Mouse (Mus musculus) adrenal gland, postnatal 4 days (tissue): ENCODE data around the gene Ctnnd2. TPM values are rescaled to one million over a fixed set of nuclear protein-coding genes. Genes with fewer than 3 reads are reported as not detected.

Source experiments
- DNase-seq, 2 experiments: peaks; one replicate each; pipeline ENCODE4 v3.0.0; 2021 to 2022; ENCODE audit warnings: low spot score in 2 of 2, mixed read lengths in 2 of 2
- total RNA-seq, 2 experiments: library from RNA; stranded (reverse); gene quantifications; 2 replicates each; pipeline ENCODE4 v1.2.3; 2021

Gene Ctnnd2
- total RNA-seq, 2 experiments from 2014 or later = 10.2 to 10.4 TPM

DNA sequence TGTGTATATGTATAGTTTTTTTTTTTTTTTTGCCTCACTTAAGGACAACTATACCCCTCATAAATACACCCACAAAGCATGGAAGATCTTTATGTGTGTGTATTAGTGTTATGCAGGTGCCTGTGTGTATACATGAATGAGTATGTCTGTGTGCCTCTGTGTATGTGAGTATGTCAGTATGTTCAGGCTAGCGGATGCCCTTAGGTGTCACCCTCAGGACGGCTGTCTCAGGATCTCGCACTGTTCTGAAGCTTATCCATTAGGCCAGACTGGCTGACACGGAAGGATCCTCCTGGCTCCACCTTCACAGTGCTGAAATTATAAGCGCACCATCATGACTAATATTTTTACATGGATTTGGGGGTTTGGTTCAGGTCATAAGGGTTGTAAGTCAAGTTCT, 202.5 kb downstream of the Ctnnd2 start:
- DNase-seq = no peak

DNA sequence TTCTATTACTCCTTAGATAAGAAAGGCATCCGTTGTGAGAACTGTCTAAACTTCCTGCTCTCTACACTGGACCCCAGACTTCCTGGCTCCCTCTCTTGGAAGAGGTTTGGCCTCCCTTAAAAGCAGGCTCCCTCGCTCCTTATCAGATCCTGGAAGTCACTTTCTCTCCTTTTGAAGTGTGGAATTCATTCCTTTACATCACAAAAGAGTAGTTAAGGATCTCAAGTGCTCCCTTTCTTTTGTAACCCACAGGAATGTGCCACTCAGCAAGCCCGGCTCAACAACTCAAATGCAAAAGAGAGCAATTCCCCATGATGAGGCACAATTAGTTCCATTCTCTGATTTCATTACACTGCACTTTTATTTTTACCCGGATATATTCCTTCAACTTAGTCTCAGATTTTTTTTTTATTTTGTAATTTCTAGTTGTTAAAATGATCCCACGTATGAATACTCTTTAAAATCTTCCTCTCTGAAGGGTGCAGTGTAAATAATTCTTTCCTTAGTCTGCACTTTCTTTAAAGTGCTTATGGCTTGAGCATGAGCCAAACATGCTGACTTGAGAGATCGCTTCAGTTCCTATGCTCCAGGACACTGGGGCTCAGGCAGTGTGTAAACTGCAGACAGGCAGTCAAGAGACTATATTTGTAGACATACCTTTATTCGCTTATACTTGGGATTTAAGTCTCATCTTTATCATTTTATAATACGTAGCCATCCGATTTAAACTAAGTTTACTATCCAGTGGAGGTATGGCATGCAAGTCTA, 210.9 kb downstream of the Ctnnd2 start:
- no peak for DNase-seq

DNA sequence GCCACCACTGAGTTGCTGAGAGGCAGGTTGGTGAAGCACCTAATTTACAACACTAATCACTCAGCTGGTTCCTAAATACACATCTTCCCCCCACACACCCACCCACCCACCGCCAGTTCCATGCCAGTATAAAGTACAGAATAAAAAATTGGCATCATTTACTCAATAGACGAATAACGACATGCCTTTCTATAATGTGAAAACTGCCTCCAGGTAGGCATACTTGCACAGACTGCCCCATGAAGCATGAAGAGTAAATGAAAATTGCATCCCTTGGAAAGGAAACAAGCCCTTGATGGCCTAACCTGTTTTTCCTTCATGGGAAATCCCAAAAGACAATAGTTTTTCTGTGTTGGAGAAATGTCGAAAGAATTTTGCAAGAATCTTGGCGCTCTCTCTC, 212.0 kb downstream of the Ctnnd2 start:
- no peak for DNase-seq

DNA sequence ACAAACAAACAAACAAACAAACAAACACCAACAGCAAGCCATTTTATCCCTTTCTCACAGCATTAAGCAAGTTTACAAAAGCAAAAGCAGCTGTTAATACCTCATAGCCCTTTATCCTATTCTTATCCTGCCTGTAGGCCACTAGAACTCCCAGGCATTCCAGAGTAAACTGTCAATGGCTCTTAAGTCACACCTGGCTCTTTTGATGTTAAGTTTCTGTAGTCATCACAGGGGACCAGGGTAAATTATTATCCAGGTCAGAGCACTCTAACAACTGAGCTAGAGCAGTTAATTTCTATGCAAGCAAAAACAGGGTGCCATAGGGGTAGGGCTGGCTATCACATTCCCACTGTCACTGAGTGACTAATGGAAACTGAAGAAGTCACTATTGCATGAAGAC, 214.1 kb downstream of the Ctnnd2 start:
- DNase-seq = no peak

DNA sequence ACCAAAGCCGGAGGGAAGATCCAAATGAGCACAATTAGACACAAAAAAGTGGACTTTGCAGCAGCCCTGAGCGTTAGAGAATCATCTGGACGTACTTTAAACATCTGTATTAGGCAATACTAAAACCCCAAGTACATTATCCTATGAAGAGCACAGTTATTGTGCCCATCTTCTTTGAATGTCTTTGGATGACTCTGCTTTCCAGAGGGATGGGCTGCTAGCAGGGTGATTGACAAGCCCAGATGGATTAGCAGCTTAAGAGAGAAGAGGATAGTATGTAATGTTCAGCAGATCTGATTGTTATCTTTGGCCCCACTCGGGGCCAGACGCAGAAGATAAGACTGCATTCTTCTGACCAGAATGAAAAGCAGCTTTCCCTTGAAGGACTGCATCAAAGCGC, 214.9 kb downstream of the Ctnnd2 start:
- DNase-seq = no peak

DNA sequence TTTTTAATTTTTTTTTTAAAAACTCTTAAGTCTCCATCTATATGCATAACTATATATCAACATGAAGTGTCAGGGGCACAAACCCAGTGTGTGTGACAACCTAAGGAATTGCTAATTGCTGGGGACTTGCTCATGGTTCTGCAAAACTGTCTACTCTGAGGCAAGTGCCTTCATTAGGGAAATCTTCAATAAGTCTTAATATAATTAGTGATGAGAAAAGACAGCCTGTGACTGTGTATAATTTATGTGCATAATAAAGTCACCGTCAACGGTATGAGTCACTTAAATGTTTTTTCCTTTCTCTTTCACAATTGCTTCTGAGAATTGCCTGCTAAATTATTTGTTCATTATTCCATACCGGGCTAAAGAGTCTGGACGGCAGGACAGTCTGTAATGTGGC, 228.7 kb downstream of the Ctnnd2 start:
- DNase-seq = no peak

DNA sequence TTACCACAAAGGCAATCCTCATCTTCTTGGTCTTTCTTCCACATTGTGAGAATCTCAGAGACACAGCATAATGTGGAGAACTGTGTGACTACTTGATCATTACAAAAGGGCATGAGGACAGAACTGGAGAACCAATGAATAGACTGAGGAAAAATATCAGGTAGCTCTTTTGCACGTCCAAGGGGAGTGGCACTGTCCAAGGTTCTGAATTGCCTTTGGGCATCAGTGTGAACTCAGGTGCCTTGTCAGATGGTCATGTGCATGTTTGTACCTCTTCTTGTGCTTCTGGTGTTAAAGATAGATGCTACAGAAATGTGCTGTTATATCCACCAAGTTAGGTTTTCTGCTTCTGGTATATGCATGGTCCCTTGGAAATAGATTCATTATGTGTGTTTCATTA, 233.9 kb downstream of the Ctnnd2 start:
- DNase-seq = no peak

DNA sequence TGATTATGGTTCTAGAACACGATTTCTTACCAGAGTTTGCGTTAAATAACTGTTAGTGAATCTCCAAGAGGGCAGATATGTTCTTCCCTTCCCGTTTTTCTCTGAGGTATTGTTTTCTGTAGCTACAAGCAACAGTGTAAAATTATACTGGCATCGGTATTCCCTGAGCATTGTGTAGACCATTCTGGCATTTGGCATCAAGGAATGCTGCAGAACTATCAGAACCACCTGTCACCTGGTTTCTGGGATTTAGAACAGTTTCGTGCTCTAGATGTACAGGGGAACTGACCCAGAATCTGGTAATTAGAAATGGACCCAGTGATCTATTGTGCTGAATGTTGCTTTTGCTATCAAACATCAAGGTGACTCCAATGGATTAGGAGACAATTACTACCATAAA, 250.8 kb downstream of the Ctnnd2 start:
- no peak for DNase-seq

DNA sequence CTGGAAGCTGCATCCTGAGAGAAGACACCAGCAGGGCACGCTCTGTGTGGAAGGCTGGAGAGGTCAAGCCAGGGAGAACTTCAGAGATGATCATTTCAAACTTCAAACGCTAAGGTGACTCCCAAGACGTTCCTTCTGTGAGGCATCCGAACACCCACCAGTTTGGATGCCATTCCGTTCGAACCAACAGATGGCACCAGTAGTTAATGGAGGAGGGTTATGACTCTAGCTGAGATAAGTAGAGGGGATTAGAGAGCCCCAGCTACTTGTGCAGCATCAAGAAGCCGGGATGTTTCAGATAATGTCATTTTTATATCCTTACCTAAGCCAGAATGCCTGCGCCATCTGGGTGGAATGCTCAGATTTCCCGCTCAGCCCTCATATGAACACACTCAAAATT, 251.9 kb downstream of the Ctnnd2 start:
- DNase-seq = no peak

DNA sequence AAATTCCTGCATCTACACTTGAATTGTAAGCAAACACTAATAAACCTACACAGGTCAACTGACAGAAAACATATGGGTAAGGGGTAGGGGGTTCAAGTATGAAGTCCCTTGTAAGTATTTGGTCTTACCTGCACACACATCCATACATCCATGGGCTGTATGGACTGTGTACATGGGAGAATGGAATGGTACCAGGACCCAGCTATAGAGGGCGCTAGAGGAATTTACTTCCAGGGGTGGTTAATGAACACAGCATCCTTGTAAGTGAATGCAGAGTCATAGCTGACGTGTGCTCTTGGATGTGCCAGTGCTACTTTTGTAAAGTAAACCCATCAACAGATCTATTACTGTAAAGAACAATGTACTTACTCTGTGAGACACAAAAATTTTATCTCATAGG, 254.9 kb downstream of the Ctnnd2 start:
- no peak for DNase-seq

DNA sequence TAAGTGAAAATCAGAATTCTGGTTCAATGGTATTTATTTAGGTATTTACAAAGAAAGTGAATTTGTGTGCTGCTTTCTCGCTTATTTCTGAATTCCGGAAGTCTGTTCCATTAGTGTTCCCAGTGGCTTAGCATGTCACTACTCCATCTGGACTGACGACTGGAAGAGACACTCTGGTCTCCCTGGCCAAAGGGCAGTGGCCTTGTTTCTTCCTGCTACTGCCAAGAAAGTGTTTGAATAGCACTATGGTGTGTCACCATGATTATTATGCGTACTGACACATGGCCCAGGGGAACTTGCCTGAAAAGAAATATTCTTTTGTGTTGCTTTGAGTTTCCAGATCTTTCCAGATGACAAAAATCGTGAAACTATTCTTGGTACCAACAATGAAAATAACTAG, 266.7 kb downstream of the Ctnnd2 start:
- DNase-seq = no peak

DNA sequence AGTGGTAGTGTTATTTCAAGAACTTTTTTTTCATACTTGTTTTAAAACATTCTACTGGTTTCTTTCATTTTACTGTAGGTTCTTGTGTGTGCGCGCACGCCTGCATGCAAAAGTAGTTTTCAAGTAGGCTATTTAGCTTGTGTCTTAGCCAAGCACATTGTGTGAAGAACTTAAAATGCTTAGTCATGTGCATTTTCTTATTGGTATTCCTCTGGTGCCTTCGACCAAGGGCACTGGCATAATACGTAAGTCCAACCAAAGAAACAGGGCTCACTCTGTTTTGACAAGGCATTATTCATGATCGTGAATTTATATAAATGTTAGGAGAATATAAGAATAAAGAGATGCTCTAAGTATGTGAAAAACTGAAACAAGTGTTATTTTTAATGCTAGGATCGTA, 278.4 kb downstream of the Ctnnd2 start:
- DNase-seq = no peak

DNA sequence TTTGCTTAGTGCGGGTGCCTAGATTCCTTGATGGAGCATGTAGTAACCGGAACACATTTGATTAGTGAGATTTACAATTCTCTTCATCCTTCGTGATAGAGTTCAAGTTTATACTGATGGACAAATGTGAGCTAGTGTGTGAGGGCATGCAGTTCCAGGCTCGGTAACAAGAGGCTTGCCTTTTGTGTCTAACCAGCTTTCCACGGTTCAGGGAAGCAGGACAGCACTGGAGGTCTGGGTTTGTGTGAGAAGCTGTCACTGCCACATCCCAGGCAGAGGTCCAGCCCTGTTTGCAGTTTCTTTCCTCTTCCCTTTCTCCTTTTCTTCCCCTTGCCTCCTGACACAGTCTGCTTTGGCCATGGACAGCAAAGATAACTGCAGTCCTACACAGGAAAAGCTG, 279.5 kb downstream of the Ctnnd2 start:
- no peak for DNase-seq

DNA sequence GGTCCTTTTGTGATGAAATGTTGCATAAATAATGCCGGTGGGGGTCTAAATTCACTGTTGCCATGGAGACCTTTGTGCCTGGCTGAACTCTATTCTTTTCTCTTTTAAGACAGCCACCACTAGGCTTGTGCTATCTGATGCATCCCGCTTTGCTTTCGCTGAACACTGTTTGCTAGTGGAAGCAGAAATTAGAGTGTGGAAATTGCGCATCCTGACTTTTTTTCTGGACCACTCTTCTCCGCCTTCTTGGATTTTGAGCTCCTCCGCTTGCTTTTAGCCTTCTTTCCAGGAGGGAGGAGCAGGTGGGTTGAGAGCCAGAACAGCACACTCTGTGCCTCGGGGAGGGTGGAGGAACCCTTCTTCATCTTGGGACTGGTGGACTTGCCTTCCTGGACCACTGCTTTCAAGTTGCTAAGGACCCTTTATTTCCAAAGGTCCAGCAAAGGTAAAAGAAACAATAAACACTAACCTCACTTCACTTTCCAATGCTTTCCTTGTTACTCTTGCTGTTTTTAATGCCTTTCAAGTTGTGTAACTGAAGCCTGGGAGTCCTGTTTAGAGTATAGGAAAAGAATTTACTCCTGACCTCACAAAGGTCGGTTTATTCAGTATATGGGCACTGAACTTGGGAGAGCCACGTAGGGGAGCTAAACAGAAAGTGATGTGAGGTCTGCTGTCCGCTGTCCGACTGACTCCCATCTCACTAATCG, 285.3 kb downstream of the Ctnnd2 start:
- DNase-seq = no peak

DNA sequence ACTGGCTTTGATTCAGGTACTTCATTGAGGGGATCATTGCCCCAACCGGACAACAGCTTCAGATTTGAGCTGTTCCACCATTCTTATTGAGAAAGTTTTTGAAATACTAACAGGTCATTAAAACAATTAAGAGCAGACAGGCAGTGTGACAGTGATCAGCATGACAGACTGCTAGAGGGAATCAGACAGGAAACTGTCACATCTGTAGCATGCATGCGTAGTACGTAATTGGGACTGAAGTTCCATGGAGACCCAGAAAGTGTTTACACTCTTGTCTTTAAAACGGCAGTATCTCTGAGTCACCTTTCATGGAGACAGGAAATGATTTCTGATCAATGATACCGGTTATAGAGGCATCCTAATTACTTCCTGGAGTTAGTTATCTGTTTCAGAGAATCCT, 286.3 kb downstream of the Ctnnd2 start:
- DNase-seq = no peak

DNA sequence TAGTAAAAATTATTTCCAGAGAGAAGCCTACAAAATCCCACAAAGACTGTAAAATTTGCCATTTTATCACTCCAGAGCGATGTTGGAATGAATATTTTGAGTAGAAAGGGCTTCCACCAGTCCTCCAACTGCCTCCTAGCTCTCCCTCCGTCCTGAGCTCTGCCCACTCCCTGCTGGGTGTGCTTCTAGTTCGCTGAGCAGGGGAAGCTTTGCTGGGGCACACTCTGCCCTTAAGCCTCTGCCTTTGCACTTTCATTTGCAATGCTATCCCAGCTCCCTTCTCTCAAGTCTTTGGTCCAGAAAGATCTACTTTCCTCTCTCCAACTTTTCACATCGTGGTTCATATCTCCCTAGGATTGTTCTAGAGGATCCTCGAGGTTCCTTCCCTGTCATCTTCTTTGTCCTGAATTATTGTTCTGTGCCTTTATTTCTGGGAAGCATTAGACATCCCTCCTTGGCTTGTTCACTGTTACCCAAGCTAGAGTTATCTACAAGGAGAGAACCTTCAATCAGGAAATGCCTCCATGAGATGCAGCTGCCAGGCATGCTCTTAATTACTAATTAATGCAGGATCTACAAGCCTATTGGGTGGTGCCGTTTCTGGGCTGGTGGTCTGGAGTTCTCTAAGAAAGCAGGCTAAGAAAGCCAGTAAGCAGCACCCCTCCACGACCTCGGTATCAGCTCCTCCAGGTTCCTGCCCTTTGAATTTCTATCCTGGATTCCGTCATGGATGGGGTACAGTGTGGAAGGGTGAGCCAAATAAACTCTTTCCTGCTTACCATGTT, 288.1 kb downstream of the Ctnnd2 start:
- DNase-seq = no peak

DNA sequence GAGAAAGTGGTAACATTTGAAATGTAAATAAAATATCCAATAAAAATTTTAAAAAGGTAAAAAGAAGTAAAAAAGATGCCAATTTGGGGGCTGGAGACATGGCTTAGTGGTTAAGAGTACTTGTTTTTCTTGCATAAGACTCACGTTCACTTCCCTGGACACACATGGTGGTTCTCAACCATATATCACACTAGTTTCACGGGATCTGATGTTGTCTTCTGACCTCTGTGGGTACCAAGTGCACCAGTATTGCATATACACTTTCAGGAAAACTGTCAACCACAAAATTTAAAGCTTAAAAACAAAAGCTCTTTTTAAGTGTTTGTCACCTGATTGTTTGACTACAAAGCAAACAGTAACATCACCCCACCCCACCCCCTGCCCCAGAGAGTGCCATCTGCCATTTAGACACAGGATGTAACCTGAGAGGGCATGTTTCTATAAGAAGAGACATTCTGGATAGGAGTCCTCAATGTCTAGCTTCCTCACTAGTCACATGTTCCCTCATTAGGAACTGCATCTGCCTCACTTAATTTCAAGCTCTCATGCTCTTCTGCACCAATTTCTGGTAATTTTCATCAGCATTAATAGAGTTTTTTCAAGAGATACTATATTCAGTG, 290.5 kb downstream of the Ctnnd2 start:
- no peak for DNase-seq

DNA sequence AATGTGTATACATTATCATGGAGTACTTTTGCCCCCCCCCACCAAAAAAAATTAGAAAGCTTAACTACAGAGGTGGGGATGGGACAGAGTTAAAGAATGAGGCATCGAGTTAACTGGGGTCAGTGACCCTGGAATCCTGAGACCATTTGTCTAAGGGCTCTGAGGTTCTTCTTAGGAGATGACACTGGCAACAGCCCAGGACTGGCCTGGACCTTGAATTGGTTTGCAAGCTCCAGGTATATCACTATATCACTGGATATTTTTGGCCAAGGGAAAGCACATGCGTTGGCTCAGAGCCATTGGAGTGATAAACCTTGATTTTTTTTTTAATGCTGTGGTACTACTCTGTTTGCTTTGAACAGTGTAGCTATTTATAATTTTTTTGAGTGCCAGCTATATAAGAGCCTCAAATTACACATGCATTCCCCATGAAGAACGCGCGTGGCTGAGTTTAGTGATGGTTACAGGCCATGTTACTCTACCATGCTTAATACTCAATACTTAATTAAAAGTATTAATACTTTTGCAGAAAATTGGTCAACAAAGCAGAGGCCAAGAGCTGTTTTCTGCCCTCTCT, 291.2 kb downstream of the Ctnnd2 start:
- no peak for DNase-seq

DNA sequence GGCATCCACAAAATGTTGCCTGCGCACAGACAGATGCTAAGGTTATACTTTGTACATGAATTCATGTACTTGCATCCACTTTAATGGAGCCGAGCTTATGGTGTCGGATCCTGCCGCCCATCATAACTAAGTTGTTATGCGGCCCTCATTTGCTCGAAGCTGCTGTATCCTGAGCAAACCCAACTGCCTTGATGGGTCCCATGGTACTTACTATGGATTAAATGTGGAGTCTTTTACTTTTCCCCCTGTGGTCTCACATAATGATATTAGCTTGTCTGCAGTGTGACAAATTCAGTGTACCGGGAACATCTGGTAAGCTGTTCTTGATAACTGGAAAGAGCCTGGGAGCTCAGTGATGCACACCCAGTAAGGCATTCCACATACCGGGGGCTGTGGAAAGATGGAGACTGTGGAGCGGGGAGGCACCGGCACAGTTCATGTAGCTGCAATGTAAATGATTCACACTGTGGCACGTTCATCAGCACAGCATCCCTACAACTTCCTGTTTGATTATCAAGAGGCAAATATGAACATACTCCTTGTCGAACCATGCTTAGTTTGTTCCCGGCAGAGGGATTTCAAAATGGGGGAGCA, 294.7 kb downstream of the Ctnnd2 start:
- DNase-seq = no peak

DNA sequence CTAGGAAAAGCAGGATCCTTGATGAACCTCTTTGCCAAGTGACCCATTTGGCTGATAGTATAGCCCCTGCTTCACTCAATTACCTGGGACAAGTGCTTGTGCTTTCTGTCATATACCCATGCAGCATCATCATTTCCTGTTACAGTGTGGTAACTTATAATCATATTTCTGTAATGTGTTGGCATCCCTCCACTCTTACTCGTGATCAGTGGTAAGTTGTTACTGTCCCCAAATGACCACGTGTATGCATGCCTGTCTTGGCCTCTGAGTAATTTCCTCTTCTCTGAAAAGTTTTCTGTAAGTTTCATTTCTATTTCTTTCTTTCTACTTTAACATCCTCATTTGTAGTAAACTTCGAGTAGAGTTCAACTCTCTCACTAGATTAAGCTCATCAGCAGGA, 296.4 kb downstream of the Ctnnd2 start:
- no peak for DNase-seq
